Mouse (Mus musculus) erythroblast, embryonic 14.5 days (primary cell): Measurements from ENCODE around the gene Efcab9.

ENCODE experiments used
- GATA1 ChIP-seq: IDR thresholded peaks from 2 replicates; pipeline ENCODE4 v1.6.1; 2012; ENCODE audit warnings: low read length, inconsistent platforms, mixed read lengths
- TAL1 ChIP-seq: IDR thresholded peaks from 3 replicates; pipeline ENCODE4 v1.6.1; 2012; ENCODE audit warnings: low read length, inconsistent platforms, mixed read lengths

GRCm38 (mm10) chr11:32568637-32569293 lies 36.9 kb upstream of the Efcab9 start:
- TF ChIP-seq TAL1 = no peak
- no peak for TF ChIP-seq GATA1
